Mouse (Mus musculus) ES-Bruce4 (cell line): ENCODE measurements around the gene Tenm3. TPM values are rescaled to one million over a fixed set of nuclear protein-coding genes. Genes with fewer than 3 reads are reported as not detected.

Experiments used
- H3K27ac ChIP-seq: 2 replicates; pipeline ENCODE4 v1.5.1; 2012; ENCODE audit warnings: low read length, inconsistent platforms; ENCODE audit not compliant: insufficient read depth
- H3K27me3 ChIP-seq: 2 replicates; pipeline ENCODE4 v1.6.1; 2012; ENCODE audit warnings: mild to moderate bottlenecking, low read length, inconsistent platforms; ENCODE audit not compliant: control insufficient read depth, poor library complexity, insufficient read depth, severe bottlenecking
- H3K36me3 ChIP-seq: 2 replicates; pipeline ENCODE4 v1.6.1; 2012; ENCODE audit warnings: inconsistent platforms, mild to moderate bottlenecking, low read length, moderate library complexity; ENCODE audit not compliant: control insufficient read depth, poor library complexity, insufficient read depth, severe bottlenecking
- H3K4me1 ChIP-seq: one replicate; pipeline ENCODE4 v1.8.1; 2011; ENCODE audit warnings: low read length; ENCODE audit not compliant: control insufficient read depth, insufficient read depth
- H3K4me3 ChIP-seq: 2 replicates; pipeline ENCODE4 v1.5.1; 2011; ENCODE audit warnings: low read depth, mild to moderate bottlenecking, low read length
- H3K9ac ChIP-seq: 2 replicates; pipeline ENCODE4 v1.6.1; 2012; ENCODE audit warnings: low read depth, mild to moderate bottlenecking, inconsistent platforms; ENCODE audit not compliant: poor library complexity, severe bottlenecking
- H3K9me3 ChIP-seq: replicated peaks from 2 replicates; pipeline ENCODE4 v1.6.1; 2012; ENCODE audit warnings: mild to moderate bottlenecking, low read length, inconsistent platforms; ENCODE audit not compliant: control insufficient read depth, poor library complexity, insufficient read depth, severe bottlenecking
- CTCF ChIP-seq: IDR thresholded peaks from one replicate; pipeline ENCODE4 v1.8.1; 2011; ENCODE audit warnings: low read depth, low read length
- EP300 ChIP-seq: IDR thresholded peaks from 2 replicates; pipeline ENCODE4 v1.6.1; 2011; ENCODE audit warnings: low read depth, low read length; ENCODE audit not compliant: insufficient read depth
- POLR2A ChIP-seq: IDR thresholded peaks from one replicate; pipeline ENCODE4 v1.8.1; 2011; ENCODE audit warnings: low read length; ENCODE audit not compliant: insufficient read depth
- polyA plus RNA-seq: library from polyadenylated mRNA; stranded (reverse); fragments of >200 nt; gene quantifications from 2 replicates; pipeline ENCODE4 v1.2.4, GENCODE M21; 2011; ENCODE audit warnings: low read depth; ENCODE audit not compliant: missing spikeins, insufficient read depth, insufficient read length

The Tenm3 gene
- polyA plus RNA-seq, 1 experiment = 19.2 TPM

GRCm38 (mm10) chr8:48803070-48803469, 40.7 kb downstream of the Tenm3 start:
- Histone ChIP-seq H3K9me3 (no peaks in the 10 kb centered on the region), H3K4me1 (no peaks in the 10 kb centered on the region), H3K9ac (no peak overlapping the region), H3K27me3 (no peaks in the 10 kb centered on the region), H3K27ac (no peak overlapping the region), H3K36me3 (no peaks in the 10 kb centered on the region), H3K4me3 (no peak overlapping the region)
- TF ChIP-seq POLR2A (no peak), EP300 (no peak), CTCF (no peak)

- Histone ChIP-seq H3K9me3 (no peaks in the 10 kb centered on the region), H3K27ac (no peak overlapping the region), H3K36me3 (no peaks in the 10 kb centered on the region), H3K27me3 (no peaks in the 10 kb centered on the region), H3K4me3 (no peak overlapping the region), H3K4me1 (no peaks in the 10 kb centered on the region), H3K9ac (no peak overlapping the region)
- TF ChIP-seq POLR2A = no peak
- no peak for TF ChIP-seq EP300
- no peak for TF ChIP-seq CTCF
These were observed 41.5 kb downstream of the Tenm3 start for GRCm38 (mm10) chr8:48802231-48802630.

GRCm38 (mm10) chr8:48797955-48798359, 45.8 kb downstream of the Tenm3 start:
- Histone ChIP-seq H3K27me3 (no peaks in the 10 kb centered on the region), H3K4me1 (no peaks in the 10 kb centered on the region)

GRCm38 (mm10) chr8:48794285-48794684, 49.5 kb downstream of the Tenm3 start:
- Histone ChIP-seq H3K9me3 (no peaks in the 10 kb centered on the region), H3K27me3 (no peaks in the 10 kb centered on the region), H3K36me3 (no peaks in the 10 kb centered on the region), H3K9ac (no peak overlapping the region), H3K4me3 (no peak overlapping the region), H3K4me1 (no peaks in the 10 kb centered on the region), H3K27ac (no peak overlapping the region)
- TF ChIP-seq EP300 (no peak), POLR2A (no peak), CTCF (no peak)

More at GRCm38 (mm10) chr8:48797955-48798359, 45.8 kb downstream of the Tenm3 start:
- no peak for TF ChIP-seq EP300
- no peak for TF ChIP-seq CTCF
- TF ChIP-seq POLR2A = no peak
- Histone ChIP-seq H3K27ac (no peak overlapping the region), H3K9ac (no peak overlapping the region), H3K4me3 (no peak overlapping the region), H3K9me3 (no peaks in the 10 kb centered on the region), H3K36me3 (no peaks in the 10 kb centered on the region)

- Histone ChIP-seq H3K9ac (no peak overlapping the region), H3K4me3 (no peak overlapping the region), H3K27me3 (no peaks in the 10 kb centered on the region), H3K4me1 (no peaks in the 10 kb centered on the region), H3K27ac (no peak overlapping the region), H3K36me3 (no peaks in the 10 kb centered on the region), H3K9me3 (no peaks in the 10 kb centered on the region)
- no peak for TF ChIP-seq EP300
- no peak for TF ChIP-seq POLR2A
- no peak for TF ChIP-seq CTCF
These were observed 50.0 kb downstream of the Tenm3 start for GRCm38 (mm10) chr8:48793729-48794128.

- H3K9ac ChIP-seq = no peak overlapping the region
- no peaks in the 10 kb centered on the region for H3K27me3 ChIP-seq
- no peaks in the 10 kb centered on the region for H3K36me3 ChIP-seq
- TF ChIP-seq POLR2A (no peak), CTCF (no peak), EP300 (no peak)
- no peaks in the 10 kb centered on the region for H3K9me3 ChIP-seq
- no peak overlapping the region for H3K4me3 ChIP-seq
- H3K27ac ChIP-seq = no peak overlapping the region
- H3K4me1 ChIP-seq = no peaks in the 10 kb centered on the region
These were observed 51.0 kb downstream of the Tenm3 start for GRCm38 (mm10) chr8:48792587-48793326.
